Mouse (Mus musculus): ENCODE measurements around the gene Colgalt2.

GRCm38 (mm10) chr1:152466280-152466679 lies 66.7 kb downstream of the Colgalt2 start:
- TF ChIP-seq POLR2A (IDR thresholded peaks at IDR 0.05; ENCODE audit: low read depth, low read length) (no peak), CTCF (conservative IDR thresholded peaks at IDR 0.05; ENCODE audit: insufficient read depth, insufficient read length, low read depth, low read length) (no peak)
